Mouse (Mus musculus) CH12.LX (cell line): ENCODE measurements around the gene Pakap.

Experiments used
- EP300 ChIP-seq: IDR thresholded peaks from 2 replicates; pipeline ENCODE4 v1.6.1; 2011; ENCODE audit warnings: low read length, improper control_type of control experiment
- MAX ChIP-seq: IDR thresholded peaks from 2 replicates; pipeline ENCODE4 v1.6.1; 2011; ENCODE audit warnings: low read length, improper control_type of control experiment
- SIN3A ChIP-seq: IDR thresholded peaks from 2 replicates; pipeline ENCODE4 v1.6.1; 2012; ENCODE audit warnings: low read length, improper control_type of control experiment, inconsistent platforms
- SMC3 ChIP-seq: IDR thresholded peaks from 2 replicates; pipeline ENCODE4 v1.6.1; 2011; ENCODE audit warnings: low read depth, low read length, improper control_type of control experiment
- TCF12 ChIP-seq: IDR thresholded peaks from 2 replicates; pipeline ENCODE4 v1.6.1; 2014; ENCODE audit warnings: low read depth, mild to moderate bottlenecking, inconsistent platforms, low read length, improper control_type of control experiment
- USF2 ChIP-seq: conservative IDR thresholded peaks from 2 replicates; pipeline ENCODE4 v1.6.1; 2011; ENCODE audit warnings: low read depth, low read length, improper control_type of control experiment

DNA sequence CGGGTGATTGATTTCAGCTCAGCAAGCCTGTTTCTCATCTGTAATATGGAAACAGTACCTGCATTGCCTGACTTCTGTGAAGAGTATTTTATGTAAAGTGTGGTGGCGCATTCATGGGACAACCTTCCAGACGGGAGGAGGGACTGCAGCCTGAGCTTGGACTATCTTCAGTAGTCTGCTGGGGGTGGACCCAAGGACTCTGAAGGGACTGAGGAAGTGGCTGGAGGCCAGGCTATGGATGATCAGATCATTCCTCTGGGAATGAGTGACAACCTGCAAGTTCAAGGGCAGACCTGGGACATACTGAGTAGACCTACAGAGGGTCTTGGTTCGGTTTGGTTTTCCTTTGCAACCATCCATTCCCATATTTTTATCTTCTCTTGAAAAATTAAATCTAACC, 154.3 kb downstream of the Pakap start:
- TF ChIP-seq SIN3A (no peak), EP300 (no peak), MAX (no peak), TCF12 (no peak), USF2 (no peak), SMC3 (no peak)
